Mouse (Mus musculus) bone marrow macrophage, adult 2 months (primary cell): ENCODE data around the gene Atp10b.

Source experiments
- CTCF ChIP-seq: IDR thresholded peaks from 2 replicates; pipeline ENCODE4 v1.5.1; 2012; ENCODE audit warnings: low read depth, mild to moderate bottlenecking, low read length, moderate library complexity
- POLR2A ChIP-seq: IDR thresholded peaks from 2 replicates; pipeline ENCODE4 v1.6.1; 2012; ENCODE audit warnings: mild to moderate bottlenecking, low read depth, low read length, borderline replicate concordance

- TF ChIP-seq POLR2A (no peak), CTCF (no peak)
Measured at GRCm38 (mm10) chr11:43239804-43240203, 90.1 kb downstream of the Atp10b start.
